Mouse (Mus musculus): ENCODE measurements around the gene Zfp536.

DNA sequence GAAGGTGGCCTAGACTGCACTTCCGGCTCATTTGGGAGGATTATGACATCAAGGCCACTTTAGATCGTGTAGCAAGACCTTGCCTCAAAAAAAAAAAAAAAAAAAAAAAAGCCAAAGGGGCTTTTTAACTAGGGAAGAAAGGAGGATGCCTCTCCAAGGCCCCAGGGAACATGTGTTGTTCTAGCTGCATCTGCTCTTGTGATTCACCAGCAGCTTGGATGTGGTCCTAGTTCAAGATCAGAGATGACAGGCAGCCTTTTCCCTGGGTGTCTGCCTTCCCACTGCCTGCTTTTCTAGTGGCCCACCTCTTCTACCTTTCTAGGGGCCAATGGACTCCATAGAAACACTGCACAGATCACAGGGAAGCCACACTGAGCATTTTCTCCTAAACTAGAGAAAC, 350.5 kb downstream of the Zfp536 start:
- no peak for TF ChIP-seq CTCF (IDR thresholded peaks at IDR 0.05; ENCODE audit: low read depth, low read length)
- TF ChIP-seq POLR2A (IDR thresholded peaks at IDR 0.05; ENCODE audit: insufficient read depth, low read length): no peak
